Mouse (Mus musculus) spleen, postnatal 36 days (tissue): ENCODE data around the gene C2cd4d.

Experiments
- DNase-seq, 2 experiments: peaks; one replicate each; pipeline ENCODE4 v3.0.0; 2022; ENCODE audit warnings: low spot score in 2 of 2, mixed read lengths in 1 of 2

The C2cd4d gene

DNA sequence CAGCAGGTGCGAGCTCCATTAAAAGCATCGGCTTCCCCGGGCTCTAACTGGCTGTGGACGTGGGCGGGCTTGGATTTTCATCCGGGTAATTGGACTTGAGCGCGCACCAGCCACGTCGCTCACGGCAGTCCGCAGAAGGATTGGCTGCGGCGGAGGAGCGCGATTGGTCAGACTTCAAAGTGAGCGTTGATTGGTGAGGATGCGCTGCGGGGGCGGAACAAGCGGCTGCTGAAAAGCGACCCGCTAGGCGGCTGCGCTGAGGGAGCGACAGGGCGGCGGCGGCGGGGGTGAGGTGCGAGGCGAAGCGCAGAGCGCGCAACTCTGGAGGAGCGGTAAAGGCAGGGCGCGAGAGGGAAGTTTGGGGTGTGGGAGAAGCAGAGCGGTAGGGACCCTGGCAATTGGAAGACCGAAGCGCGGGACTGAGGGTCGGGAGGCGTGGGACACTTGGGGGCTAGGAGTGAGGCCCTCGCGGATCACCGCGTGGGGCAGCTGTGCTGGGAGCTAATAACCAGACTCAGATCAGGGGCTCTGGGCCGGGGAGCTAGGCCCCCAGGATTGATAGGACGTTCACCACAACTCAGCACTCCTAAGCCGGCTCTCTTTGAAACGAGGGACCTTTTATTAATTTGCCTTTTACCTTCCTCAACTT, 50.9 kb downstream of the C2cd4d start, which contains the start of gene Tdrkh:
TSS of gene Tdrkh (plus strand) at position 243 of the 649 bp plus-strand sequence.
- peak; percentile 90 for DNase-seq
